Mouse (Mus musculus) intestine, postnatal 0 days (tissue): Measurements from ENCODE around the gene Celf3. TPM values are rescaled to one million over a fixed set of nuclear protein-coding genes. Genes with fewer than 3 reads are reported as not detected.

ENCODE experiments used
- ATAC-seq: fragments of 200-750 bp; cut with Nextera tagmentation; 2 replicates; pipeline ENCODE4 v1.8.0; 2017; ENCODE audit warnings: mild to moderate bottlenecking, moderate TSS enrichment, moderate library complexity
- H3K27ac ChIP-seq: fragments of 300-500 bp; sonication (generic); 2 replicates; pipeline ENCODE4 v1.5.1; 2014; ENCODE audit warnings: mild to moderate bottlenecking, low read depth, low read length, moderate library complexity
- H3K27me3 ChIP-seq: fragments of 300-500 bp; sonication (generic); replicated peaks from 2 replicates; pipeline ENCODE4 v1.6.1; 2014; ENCODE audit warnings: low read length, mixed read lengths; ENCODE audit not compliant: control insufficient read depth, insufficient read depth
- H3K36me3 ChIP-seq: fragments of 300-500 bp; sonication (generic); 2 replicates; pipeline ENCODE4 v1.6.1; 2014; ENCODE audit warnings: mild to moderate bottlenecking, moderate library complexity; ENCODE audit not compliant: control insufficient read depth, insufficient read depth
- H3K4me1 ChIP-seq: fragments of 300-500 bp; sonication (generic); replicated peaks from 2 replicates; pipeline ENCODE4 v1.6.1; 2014; ENCODE audit warnings: antibody characterized with exemption, low read length, mixed read lengths; ENCODE audit not compliant: control insufficient read depth, insufficient read depth
- H3K4me2 ChIP-seq: fragments of 300-500 bp; sonication (generic); replicated peaks from 2 replicates; pipeline ENCODE4 v1.6.1; 2014; ENCODE audit warnings: low read depth, mild to moderate bottlenecking, moderate library complexity
- H3K4me3 ChIP-seq: fragments of 300-500 bp; sonication (generic); 2 replicates; pipeline ENCODE4 v1.5.1; 2014; ENCODE audit warnings: low read depth, low read length
- H3K9ac ChIP-seq: fragments of 300-500 bp; sonication (generic); 2 replicates; pipeline ENCODE4 v1.6.1; 2014; ENCODE audit warnings: mild to moderate bottlenecking, low read depth, low read length
- H3K9me3 ChIP-seq: fragments of 300-500 bp; sonication (generic); 2 replicates; pipeline ENCODE4 v1.6.1; 2016; ENCODE audit warnings: mixed run types; ENCODE audit not compliant: control insufficient read depth
- CTCF ChIP-seq: sonication (generic); IDR thresholded peaks from 2 replicates; pipeline ENCODE4 v1.5.1; 2016; ENCODE audit warnings: low read depth, mild to moderate bottlenecking, control low read depth, antibody characterized with exemption, moderate library complexity
- WGBS: fragments of 180-500 bp; shearing (Covaris S2); extraction: QIAGEN DNeasy Blood & Tissue Kit; methylation state at CpG from one replicate; pipeline ENCODE4 v1.1.7; 2014; 5-methylcytosine and 5-hydroxymethylcytosine counted together
- polyA plus RNA-seq: library from polyadenylated mRNA; unstranded; fragments of >200 nt; fragmentation: Nextera tagmentation; extraction: Ambion mirVana; gene quantifications from 2 replicates; pipeline ENCODE4 v1.2.1, GENCODE M21; 2015

The Celf3 gene
- polyA plus RNA-seq, 1 experiment from 2014 or later, result 12.2 TPM

DNA sequence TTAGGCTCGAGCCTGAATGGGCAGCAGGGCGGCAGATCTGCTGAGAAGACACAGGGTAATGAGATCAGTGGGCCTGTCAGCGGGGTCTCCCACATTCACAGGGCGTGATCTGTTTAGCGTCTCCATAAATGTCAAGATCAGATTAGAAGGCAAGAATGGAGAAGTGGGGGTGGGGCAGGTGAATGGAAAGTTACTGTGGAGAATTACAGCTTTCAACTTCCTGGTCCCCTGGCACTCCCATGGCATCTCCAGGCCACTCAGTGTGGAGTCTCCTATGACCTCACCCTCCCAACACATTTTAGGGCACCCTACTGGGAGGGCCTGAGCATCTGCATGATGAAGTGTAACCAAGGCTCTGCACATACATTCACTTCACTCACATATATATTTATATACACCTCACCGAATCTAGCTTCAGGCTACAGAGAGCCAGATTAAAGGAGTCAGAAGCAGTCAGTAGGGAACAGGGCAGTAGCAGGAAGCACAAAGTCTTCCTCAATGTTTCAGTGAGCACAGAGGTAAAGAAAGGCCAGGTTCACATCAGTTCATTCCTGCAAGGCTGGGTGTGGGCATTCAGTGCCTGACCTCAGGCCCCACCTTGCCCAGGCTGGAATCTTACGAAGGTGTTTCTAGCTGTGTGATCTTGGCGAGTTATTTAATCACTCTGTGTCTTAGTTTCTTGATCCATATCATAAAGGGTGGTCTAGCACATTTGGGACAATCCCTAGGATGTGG lies 1.6 kb upstream of the Celf3 start:
- H3K4me3 ChIP-seq, result no peak overlapping the region
- H3K36me3 ChIP-seq, result no peaks in the 10 kb centered on the region
- TF ChIP-seq CTCF, result no peak
- no peak overlapping the region for H3K27ac ChIP-seq
- peak; percentile 58 for ATAC-seq
- no peaks in the 10 kb centered on the region for H3K9me3 ChIP-seq
- H3K9ac ChIP-seq, result no peak overlapping the region
- H3K4me1 ChIP-seq, result no peaks in the 10 kb centered on the region
- WGBS, result 20% methylated on average over 8 of the region's 8 CpGs
- H3K27me3 ChIP-seq, result peaks cover 10% of the 10 kb centered on the region
- H3K4me2 ChIP-seq, result no peak overlapping the region

DNA sequence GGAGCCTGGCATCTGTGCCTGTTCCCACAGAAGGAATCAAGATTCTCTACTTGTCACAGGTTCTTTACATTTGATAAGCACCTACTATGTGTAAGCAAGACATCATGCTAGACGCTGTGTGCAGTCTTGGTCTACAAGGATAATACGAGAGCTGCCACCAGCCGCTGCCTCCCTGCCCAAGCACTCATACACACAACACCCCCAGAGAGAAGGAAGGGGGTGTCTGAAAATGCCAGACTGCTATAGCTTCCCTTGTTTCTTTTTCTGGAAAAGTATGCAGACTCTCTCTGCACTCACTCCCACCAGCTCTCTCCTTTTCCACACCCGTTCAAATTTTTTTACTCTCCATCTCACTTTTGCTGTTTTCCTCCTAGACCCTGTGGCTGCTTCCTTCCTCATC lies 651 bp upstream of the Celf3 start:
- no peak overlapping the region for H3K9ac ChIP-seq
- H3K27me3 ChIP-seq, result peaks cover 10% of the 10 kb centered on the region
- H3K4me2 ChIP-seq, result no peak overlapping the region
- TF ChIP-seq CTCF, result no peak
- no peaks in the 10 kb centered on the region for H3K9me3 ChIP-seq
- no peaks in the 10 kb centered on the region for H3K36me3 ChIP-seq
- WGBS, result 68% methylated on average over 4 of the region's 4 CpGs
- no peaks in the 10 kb centered on the region for H3K4me1 ChIP-seq
- no peak overlapping the region for H3K27ac ChIP-seq
- ATAC-seq, result no peak
- no peak overlapping the region for H3K4me3 ChIP-seq

DNA sequence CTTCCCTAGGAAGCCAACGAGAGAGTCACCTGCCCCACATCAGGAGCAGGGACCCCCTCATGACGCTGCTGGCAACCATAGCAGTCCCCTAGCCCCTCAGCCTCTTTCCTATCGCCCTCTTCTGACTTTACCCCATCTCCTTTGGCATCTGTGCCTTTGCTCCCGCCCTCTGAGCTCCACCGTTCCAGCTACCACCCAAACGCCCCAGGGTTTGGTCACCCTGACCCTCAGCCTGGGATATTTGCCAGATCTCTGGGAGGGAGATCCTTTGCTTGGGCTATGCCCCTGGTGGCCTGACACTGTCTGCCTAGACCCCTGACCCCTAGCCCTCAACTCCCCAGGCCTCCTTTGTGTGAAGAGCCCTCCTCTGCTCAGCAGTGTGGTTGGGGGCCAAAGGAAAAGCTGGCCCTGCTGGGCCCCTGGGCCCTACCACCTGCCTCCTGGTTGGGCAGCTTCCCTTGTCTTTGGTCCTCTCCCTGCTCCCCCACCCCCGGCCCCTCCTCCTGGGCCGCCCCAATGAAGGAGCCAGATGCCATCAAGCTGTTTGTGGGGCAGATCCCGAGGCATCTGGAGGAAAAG lies 585 bp downstream of the Celf3 start:
- H3K9me3 ChIP-seq, result no peaks in the 10 kb centered on the region
- no peaks in the 10 kb centered on the region for H3K36me3 ChIP-seq
- TF ChIP-seq CTCF, result no peak
- 23% methylated on average over 9 of the region's 9 CpGs for WGBS
- H3K27me3 ChIP-seq, result peaks cover 10% of the 10 kb centered on the region
- no peak overlapping the region for H3K9ac ChIP-seq
- no peak for ATAC-seq
- no peak overlapping the region for H3K27ac ChIP-seq
- H3K4me2 ChIP-seq, result no peak overlapping the region
- no peak overlapping the region for H3K4me3 ChIP-seq
- no peaks in the 10 kb centered on the region for H3K4me1 ChIP-seq

DNA sequence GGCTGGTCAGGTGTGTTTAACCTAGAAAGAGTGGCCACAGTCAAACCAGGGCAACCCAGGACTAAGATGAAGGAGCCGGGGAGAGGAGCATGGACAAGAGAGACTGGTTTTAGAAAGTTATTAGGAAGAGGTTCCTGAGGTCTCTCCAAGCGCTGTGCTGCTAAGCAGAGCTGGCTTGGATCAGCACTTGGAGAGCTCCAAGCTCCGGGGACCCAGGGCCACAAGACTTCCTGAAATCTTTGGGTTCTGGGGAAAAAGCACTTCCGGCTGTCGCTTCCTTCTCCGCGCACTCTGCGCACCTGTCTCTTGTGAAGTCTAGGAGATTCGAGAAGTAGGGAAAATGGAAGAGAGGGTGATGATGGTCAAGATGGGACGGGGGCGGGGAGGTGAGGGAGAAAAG lies 1.5 kb downstream of the Celf3 start:
- Histone ChIP-seq H3K4me2 (peak overlapping the region; percentile 49), H3K27me3 (peaks cover 10% of the 10 kb centered on the region), H3K9me3 (no peaks in the 10 kb centered on the region), H3K4me1 (no peaks in the 10 kb centered on the region), H3K27ac (no peak overlapping the region), H3K4me3 (peak overlapping the region; percentile 20), H3K9ac (no peak overlapping the region), H3K36me3 (no peaks in the 10 kb centered on the region)
- WGBS, result 4% methylated on average over 11 of the region's 11 CpGs
- ATAC-seq, result no peak
- TF ChIP-seq CTCF, result no peak

DNA sequence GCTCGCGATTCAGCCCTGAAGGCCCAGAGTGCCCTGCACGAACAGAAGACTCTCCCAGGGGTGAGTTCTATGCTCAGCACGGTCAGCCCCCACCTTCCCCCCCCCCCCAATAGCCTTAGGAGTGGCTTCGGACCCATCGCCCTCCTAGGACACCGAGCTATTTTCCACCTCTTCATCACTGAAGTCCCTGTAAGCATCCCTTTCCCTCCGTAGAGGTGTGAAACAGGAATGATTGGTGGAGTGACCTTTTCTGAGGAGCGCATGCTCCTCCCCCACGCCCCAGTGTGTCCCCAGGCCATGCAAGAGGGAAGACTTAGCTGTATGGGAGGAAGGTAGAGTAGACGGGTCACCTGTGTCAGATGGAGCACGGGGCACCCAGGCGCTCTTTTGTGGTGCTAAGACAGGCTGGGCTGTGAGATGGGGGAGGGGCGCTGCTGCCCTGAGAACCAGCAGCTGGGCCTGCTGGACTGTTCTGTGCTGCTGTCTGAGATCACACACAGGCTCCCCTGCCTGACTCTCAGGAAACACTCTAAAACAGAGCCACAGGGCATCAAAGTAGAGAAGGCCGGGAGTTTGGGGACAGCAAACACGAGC lies 2.3 kb downstream of the Celf3 start, which contains the start of gene Riiad1:
Gene Riiad1, minus strand, starts transcription at position 51 of the 594 bp plus-strand sequence.
- no peak within 1 kb of the TSS for H3K9ac ChIP-seq
- WGBS, result 15% methylated on average over 16 of the region's 16 CpGs
- TF ChIP-seq CTCF, result no peak
- peak within 1 kb of the TSS; percentile 49 for H3K4me2 ChIP-seq
- peaks cover 10% of the 10 kb centered on the region for H3K27me3 ChIP-seq
- H3K4me3 ChIP-seq, result peak within 1 kb of the TSS; percentile 20
- H3K27ac ChIP-seq, result no peak within 1 kb of the TSS
- H3K9me3 ChIP-seq, result no peaks in the 10 kb centered on the region
- H3K4me1 ChIP-seq, result no peaks in the 10 kb centered on the region
- ATAC-seq, result no peak
- no peaks in the 10 kb centered on the region for H3K36me3 ChIP-seq

DNA sequence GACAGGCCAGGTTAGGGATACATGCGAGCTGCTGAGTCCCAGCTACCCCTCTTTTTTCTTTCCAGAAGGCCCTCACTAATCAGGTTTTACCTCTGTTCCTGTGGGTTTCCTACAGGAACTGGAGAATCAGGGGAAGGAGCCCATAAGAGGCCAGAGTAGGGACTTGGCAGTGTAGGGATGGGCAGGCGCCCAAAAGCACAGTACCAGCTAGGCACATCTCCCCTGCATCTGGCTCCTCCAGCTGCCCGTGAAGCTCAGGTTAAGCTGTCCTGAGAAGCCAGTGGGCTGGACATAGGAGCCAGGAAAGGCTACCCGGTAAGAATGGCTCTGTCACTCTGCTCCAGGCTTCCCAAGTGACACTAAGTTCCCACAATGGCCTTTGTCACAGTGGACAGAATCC lies 3.3 kb downstream of the Celf3 start:
- no peaks in the 10 kb centered on the region for H3K36me3 ChIP-seq
- no peak for TF ChIP-seq CTCF
- no peaks in the 10 kb centered on the region for H3K4me1 ChIP-seq
- no peak overlapping the region for H3K27ac ChIP-seq
- H3K4me3 ChIP-seq, result no peak overlapping the region
- H3K9ac ChIP-seq, result no peak overlapping the region
- WGBS, result 64% methylated on average over 4 of the region's 4 CpGs
- H3K4me2 ChIP-seq, result no peak overlapping the region
- H3K27me3 ChIP-seq, result peaks cover 10% of the 10 kb centered on the region
- ATAC-seq, result no peak
- H3K9me3 ChIP-seq, result no peaks in the 10 kb centered on the region
